Mouse (Mus musculus): ENCODE results near the gene Hs6st3. TPM values are rescaled to one million over a fixed set of nuclear protein-coding genes. Genes with fewer than 3 reads are reported as not detected.

Hs6st3 gene
- polyA plus RNA-seq, 1 experiment from 2014 or later, result 1.4 TPM

- no peak for TF ChIP-seq CTCF (IDR thresholded peaks at IDR 0.05; ENCODE audit: low read depth)
- Histone ChIP-seq H3K9me3 (ENCODE audit: low read depth, low read length) (no peaks in the 10 kb centered on the region), H3K27ac (ENCODE audit: low read depth) (no peak overlapping the region), H3K36me3 (ENCODE audit: insufficient read depth) (no peaks in the 10 kb centered on the region), H3K4me1 (ENCODE audit: insufficient read depth) (no peaks in the 10 kb centered on the region), H3K4me2 (no peak overlapping the region), H3K27me3 (ENCODE audit: insufficient read depth, low read length) (no peaks in the 10 kb centered on the region), H3K4me3 (ENCODE audit: low read depth, low read length) (no peak overlapping the region), H3K9ac (no peak overlapping the region)
- DNase-seq, result no peak
- ATAC-seq (ENCODE audit: insufficient read depth), result no peak
- WGBS, result 87% methylated on average over 1 of the region's 1 CpGs
Observed at GRCm38 (mm10) chr14:119919177-119919576, 781.0 kb downstream of the Hs6st3 start.

Other genes starting within 250 kb of the Hs6st3 start
- 26.9 and 28.5 TPM in 2 replicates for gene Dzip1, start 212.9 kb upstream of the Hs6st3 start, polyA plus RNA-seq (2014; fragmentation: Nextera tagmentation; extraction: Ambion mirVana)
- 55.5 and 59.8 TPM in 2 replicates for gene Dnajc3, start 200.4 kb upstream of the Hs6st3 start, polyA plus RNA-seq (2014; fragmentation: Nextera tagmentation; extraction: Ambion mirVana)
- gene Uggt2, start 38.9 kb upstream of the Hs6st3 start, polyA plus RNA-seq (2014; fragmentation: Nextera tagmentation; extraction: Ambion mirVana), result 25.5 and 26.7 TPM in 2 replicates

Data from lung, embryonic 14.5 days (tissue).